In the genomic region with DNA sequence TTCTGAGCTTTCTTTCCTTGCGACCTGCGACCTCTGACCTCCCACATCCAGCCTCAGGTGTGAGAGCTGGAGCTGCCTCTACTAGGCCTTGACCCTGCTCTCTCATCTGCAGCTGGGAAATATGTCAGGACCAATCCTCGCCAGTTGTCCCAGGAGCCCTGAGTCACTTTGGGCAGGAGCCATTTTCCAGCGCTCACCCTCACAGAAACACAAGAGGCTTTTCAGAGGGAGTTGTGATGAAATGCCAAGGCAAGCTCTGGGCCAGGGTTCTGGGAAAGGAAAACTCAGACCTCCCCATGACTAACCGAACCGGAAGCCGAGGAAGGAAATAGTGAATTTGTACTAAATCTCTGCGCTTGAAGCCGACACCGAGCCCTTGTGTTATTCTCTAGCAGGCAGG, we compare ENCODE assay signal across 9 mouse cellular contexts. TPM values are rescaled to one million over a fixed set of nuclear protein-coding genes. Genes with fewer than 3 reads are reported as not detected.
DNase-seq lines count a peak whose midpoint lies in the region; ATAC-seq and TF ChIP-seq lines count a peak whose summit lies in the region.
"Had no signal": no experiment of that assay in that cellular context is flagged by ENCODE, and none has a peak within 500 bp of the region (broad histone marks: within the 10 kb centered on the region; RNA-seq: fewer than 3 reads in every experiment).

No protein-coding gene starts in this region.

- TF ChIP-seq POLR2A in lung, adult 2 months (IDR thresholded peaks at IDR 0.05; ENCODE audit: borderline replicate concordance, extremely low read depth, low read depth, low read length): no peak

- no peaks in the 10 kb centered on the region for H3K36me3 ChIP-seq in midbrain, embryonic 10.5 days
- no peaks in the 10 kb centered on the region for H3K36me3 ChIP-seq in hindbrain, embryonic 14.5 days (replicated peaks; ENCODE audit: control insufficient read depth, insufficient read depth)
- H3K36me3 ChIP-seq: heart, embryonic 15.5 days had no signal

- H3K9ac ChIP-seq in hindbrain, embryonic 14.5 days: no peak overlapping the region
- H3K9ac ChIP-seq: heart, embryonic 15.5 days had no signal

- H3K27me3 ChIP-seq in midbrain, embryonic 10.5 days (ENCODE audit: low read depth, poor library complexity, severe bottlenecking): no peaks in the 10 kb centered on the region; the same call in 1 of the 2 replicates
- no peaks in the 10 kb centered on the region for H3K27me3 ChIP-seq in hindbrain, embryonic 14.5 days (ENCODE audit: control insufficient read depth, insufficient read depth, low read length)

- intact Hi-C loops in heart, postnatal 14 days (cut with DNase I): no loop called here

- no peak for ATAC-seq in hindbrain, embryonic 14.5 days (ENCODE audit: low FRiP score)

- no peak for TF ChIP-seq CTCF in lung, adult 2 months (IDR thresholded peaks at IDR 0.05; ENCODE audit: insufficient read depth, low read length)

- H3K27ac ChIP-seq in midbrain, embryonic 10.5 days (replicated peaks): no peak overlapping the region
- no peak overlapping the region for H3K27ac ChIP-seq in hindbrain, embryonic 14.5 days
- H3K27ac ChIP-seq: heart, embryonic 15.5 days had no signal

- H3K4me3 ChIP-seq in lung, adult 2 months (replicated peaks; ENCODE audit: extremely low read depth, low read depth, low read length): no peak overlapping the region
- no peak overlapping the region for H3K4me3 ChIP-seq in midbrain, embryonic 10.5 days
- H3K4me3 ChIP-seq in hindbrain, embryonic 14.5 days (replicated peaks; ENCODE audit: low read length): no peak overlapping the region
- H3K4me3 ChIP-seq: heart, embryonic 15.5 days had no signal

- H3K4me1 ChIP-seq in lung, adult 2 months (ENCODE audit: control insufficient read depth, insufficient read depth, low read length): 0 out of 2 replicates have a peak, but pooled peaks cover 3% of the 10 kb centered on the region
- H3K4me1 ChIP-seq in midbrain, embryonic 10.5 days: peaks cover 9% of the 10 kb centered on the region; the same call in 1 of the 2 replicates
- no peaks in the 10 kb centered on the region; the same call in 1 of the 2 replicates for H3K4me1 ChIP-seq in hindbrain, embryonic 14.5 days (replicated peaks; ENCODE audit: control insufficient read depth, insufficient read depth, low read length)

- H3K4me2 ChIP-seq in hindbrain, embryonic 14.5 days (replicated peaks): no peak overlapping the region
- H3K4me2 ChIP-seq: heart, embryonic 15.5 days had no signal

- WGBS in lung, adult 2 months: 37% methylated on average over 10 of the region's 10 CpGs
- 90% methylated on average over 10 of the region's 10 CpGs for WGBS in midbrain, embryonic 10.5 days
- 86% methylated on average over 10 of the region's 10 CpGs for WGBS in hindbrain, embryonic 14.5 days

- H3K9me3 ChIP-seq in midbrain, embryonic 10.5 days (replicated peaks): no peaks in the 10 kb centered on the region
- H3K9me3 ChIP-seq in hindbrain, embryonic 14.5 days (ENCODE audit: control insufficient read depth, low read length): no peaks in the 10 kb centered on the region
- H3K9me3 ChIP-seq: heart, embryonic 15.5 days had no signal

- DNase-seq in lung, adult 18-20 months: peak; percentile 71 to 82
- DNase-seq in lung, adult 2 months: no peak
- DNase-seq in adrenal gland, postnatal 36 days: peak; percentile 84 to 88
- peak; percentile 64 to 69 for DNase-seq in heart, postnatal 14 days
- DNase-seq in lung, postnatal 36 days: peak; percentile 80
- DNase-seq in midbrain, embryonic 10.5 days (ENCODE audit: low spot score): no peak
- DNase-seq in hindbrain, embryonic 14.5 days (ENCODE audit: low spot score): no peak
- DNase-seq in thymus, postnatal 25 days: no peak

RNA-seq across cellular contexts. Expression of a gene that starts 38.2 kb away (rescaled TPM):
- 17.6 and 25.5 TPM in 2 replicates for polyA plus RNA-seq in lung, adult 2 months (2012; rRNA removed)
- total RNA-seq in adrenal gland, postnatal 36 days (2021): 10 to 100 TPM; 58.1 to 62.7 TPM
- 10 to 100 TPM; 41.9 to 42.7 TPM for total RNA-seq in heart, postnatal 14 days (2021)
- 35.3 and 47.5 TPM in 2 replicates for polyA plus RNA-seq in midbrain, embryonic 10.5 days (2016; fragmentation: Nextera tagmentation; extraction: Ambion mirVana)
- 62.9 and 70.6 TPM in 2 replicates for polyA plus RNA-seq in hindbrain, embryonic 14.5 days (2014; fragmentation: Nextera tagmentation; extraction: Ambion mirVana)

Comparison
In these comparisons a context has a peak if more than half of its experiments do, and no peak if none do; other contexts are left out.
1. DNase-seq: peak in lung, adult 18-20 months (2 of 2), adrenal gland, postnatal 36 days (2 of 2), heart, postnatal 14 days (2 of 2) and lung, postnatal 36 days (single experiment); none in lung, adult 2 months (single experiment), midbrain, embryonic 10.5 days (single experiment), hindbrain, embryonic 14.5 days (single experiment) and thymus, postnatal 25 days (single experiment).